Mouse (Mus musculus): ENCODE measurements around the gene Zfp747.

Gene Zfp747

GRCm38 (mm10) chr7:127333240-127333639 is 42.6 kb downstream of the Zfp747 start:
- DNase-seq (ENCODE audit: low read depth) = no peak

GRCm38 (mm10) chr7:127326685-127327084 is 49.2 kb downstream of the Zfp747 start:
- DNase-seq (ENCODE audit: low read depth) = no peak

GRCm38 (mm10) chr7:127325550-127325949 is 50.3 kb downstream of the Zfp747 start:
- no peak for DNase-seq (ENCODE audit: low read depth)

GRCm38 (mm10) chr7:127324944-127325343 is 50.9 kb downstream of the Zfp747 start:
- DNase-seq (ENCODE audit: low read depth) = no peak

All from c-Kit-positive CD71-negative TER-119-negative erythroid progenitor cells, embryonic 14.5 days (primary cell).